Mouse (Mus musculus): ENCODE data around the gene Pls3.
"Not testable (repeated sequence)": the region's sequence is repeated elsewhere in the genome, so short reads cannot be mapped to it uniquely, and the experiment has no call there.

- TF ChIP-seq CTCF (IDR thresholded peaks at IDR 0.05; ENCODE audit: insufficient read depth, low read length); POLR2A (IDR thresholded peaks at IDR 0.05; ENCODE audit: borderline replicate concordance, extremely low read depth, low read depth, low read length): not testable (repeated sequence)
Measured at GRCm38 (mm10) chrX:75759036-75759435, 115.9 kb downstream of the Pls3 start.

Data from lung, adult 2 months (tissue).